Mouse (Mus musculus): ENCODE measurements around the gene 2610042L04Rik. TPM values are rescaled to one million over a fixed set of nuclear protein-coding genes. Genes with fewer than 3 reads are reported as not detected.
A peak's percentile ranks its signal among the peaks of the same experiment; 100 is the strongest.
"Not testable (repeated sequence)": the region's sequence is repeated elsewhere in the genome, so short reads cannot be mapped to it uniquely, and the experiment has no call there.

Gene 2610042L04Rik
- 0.85 and 0.96 TPM in 2 replicates for polyA plus RNA-seq (2016; fragmentation: Nextera tagmentation; extraction: Ambion mirVana)

GRCm38 (mm10) chr14:4334476-4335080 is at the start of gene 2610042L04Rik:
Gene 2610042L04Rik, plus strand, starts transcription at chr14:4334763.
- peak within 1 kb of the TSS; percentile 64 for H3K27ac ChIP-seq

GRCm38 (mm10) chr14:4316983-4317382 is 17.6 kb upstream of the 2610042L04Rik start, which contains the start of gene Gm3149:
Gene Gm3149, plus strand, starts transcription at chr14:4317283.
- H3K36me3 ChIP-seq; H3K9me3 ChIP-seq (replicated peaks); H3K4me3 ChIP-seq; H3K27ac ChIP-seq; DNase-seq (ENCODE audit: low spot score); H3K4me1 ChIP-seq; H3K27me3 ChIP-seq (ENCODE audit: low read depth, poor library complexity, severe bottlenecking): not testable (repeated sequence)
- WGBS: no CpG with 5 or more reads among the region's 1 CpGs

More at GRCm38 (mm10) chr14:4334476-4335080, at the start of gene 2610042L04Rik:
- WGBS: 4% methylated on average over 16 of the region's 48 CpGs
- H3K27me3 ChIP-seq (ENCODE audit: low read depth, poor library complexity, severe bottlenecking); H3K36me3 ChIP-seq; H3K9me3 ChIP-seq (replicated peaks); H3K4me1 ChIP-seq: not testable (repeated sequence)
- DNase-seq (ENCODE audit: low spot score): peak; percentile 45
- peak within 1 kb of the TSS; percentile 50 for H3K4me3 ChIP-seq

- not testable (repeated sequence) for DNase-seq (ENCODE audit: low spot score); H3K4me3 ChIP-seq; H3K4me1 ChIP-seq; H3K27me3 ChIP-seq (ENCODE audit: low read depth, poor library complexity, severe bottlenecking); H3K9me3 ChIP-seq (replicated peaks); H3K27ac ChIP-seq; H3K36me3 ChIP-seq
- WGBS: 12% methylated on average over 8 of the region's 8 CpGs
Measured at GRCm38 (mm10) chr14:4335506-4335905, 943 bp downstream of the 2610042L04Rik start.

GRCm38 (mm10) chr14:4368991-4369390 is 34.4 kb downstream of the 2610042L04Rik start:
- DNase-seq (ENCODE audit: low spot score); H3K9me3 ChIP-seq (replicated peaks); H3K36me3 ChIP-seq; H3K4me1 ChIP-seq; H3K4me3 ChIP-seq; H3K27ac ChIP-seq; H3K27me3 ChIP-seq (ENCODE audit: low read depth, poor library complexity, severe bottlenecking): not testable (repeated sequence)
- 84% methylated on average over 3 of the region's 3 CpGs for WGBS

GRCm38 (mm10) chr14:4369691-4370090 is 35.1 kb downstream of the 2610042L04Rik start:
- not testable (repeated sequence) for H3K36me3 ChIP-seq; H3K4me1 ChIP-seq; DNase-seq (ENCODE audit: low spot score); H3K27ac ChIP-seq; H3K4me3 ChIP-seq; H3K9me3 ChIP-seq (replicated peaks); H3K27me3 ChIP-seq (ENCODE audit: low read depth, poor library complexity, severe bottlenecking)
- 84% methylated on average over 3 of the region's 3 CpGs for WGBS

GRCm38 (mm10) chr14:4377871-4378270 is 43.3 kb downstream of the 2610042L04Rik start:
- not testable (repeated sequence) for DNase-seq (ENCODE audit: low spot score); H3K9me3 ChIP-seq (replicated peaks); H3K27me3 ChIP-seq (ENCODE audit: low read depth, poor library complexity, severe bottlenecking); H3K4me1 ChIP-seq; H3K36me3 ChIP-seq; H3K4me3 ChIP-seq; H3K27ac ChIP-seq

GRCm38 (mm10) chr14:4385606-4386005 is 51.0 kb downstream of the 2610042L04Rik start:
- H3K4me1 ChIP-seq; H3K4me3 ChIP-seq; H3K27ac ChIP-seq; DNase-seq (ENCODE audit: low spot score); H3K27me3 ChIP-seq (ENCODE audit: low read depth, poor library complexity, severe bottlenecking); H3K9me3 ChIP-seq (replicated peaks); H3K36me3 ChIP-seq: not testable (repeated sequence)

GRCm38 (mm10) chr14:4392841-4393530 is 58.4 kb downstream of the 2610042L04Rik start:
- not testable (repeated sequence) for H3K36me3 ChIP-seq; DNase-seq (ENCODE audit: low spot score); H3K27ac ChIP-seq; H3K9me3 ChIP-seq (replicated peaks); H3K4me1 ChIP-seq; H3K4me3 ChIP-seq; H3K27me3 ChIP-seq (ENCODE audit: low read depth, poor library complexity, severe bottlenecking)
- WGBS: 86% methylated on average over 4 of the region's 6 CpGs

GRCm38 (mm10) chr14:4397226-4397625 is 62.7 kb downstream of the 2610042L04Rik start, which contains the start of gene Gm3159:
Gene Gm3159, plus strand, starts transcription at chr14:4397526.
- WGBS: 100% methylated on average over 1 of the region's 3 CpGs
- H3K27me3 ChIP-seq (ENCODE audit: low read depth, poor library complexity, severe bottlenecking); H3K36me3 ChIP-seq; H3K4me1 ChIP-seq; H3K27ac ChIP-seq; H3K9me3 ChIP-seq (replicated peaks); H3K4me3 ChIP-seq; DNase-seq (ENCODE audit: low spot score): not testable (repeated sequence)

- not testable (repeated sequence) for H3K4me1 ChIP-seq; H3K36me3 ChIP-seq; H3K9me3 ChIP-seq (replicated peaks); H3K27me3 ChIP-seq (ENCODE audit: low read depth, poor library complexity, severe bottlenecking); H3K4me3 ChIP-seq; DNase-seq (ENCODE audit: low spot score); H3K27ac ChIP-seq
Measured at GRCm38 (mm10) chr14:4398624-4399023, 64.1 kb downstream of the 2610042L04Rik start.

GRCm38 (mm10) chr14:4400115-4400789 is 65.7 kb downstream of the 2610042L04Rik start:
- not testable (repeated sequence) for H3K27ac ChIP-seq; H3K27me3 ChIP-seq (ENCODE audit: low read depth, poor library complexity, severe bottlenecking); H3K4me3 ChIP-seq; H3K9me3 ChIP-seq (replicated peaks); H3K36me3 ChIP-seq; H3K4me1 ChIP-seq; DNase-seq (ENCODE audit: low spot score)
- 84% methylated on average over 5 of the region's 5 CpGs for WGBS

- H3K4me3 ChIP-seq; DNase-seq (ENCODE audit: low spot score); H3K27ac ChIP-seq; H3K4me1 ChIP-seq; H3K27me3 ChIP-seq (ENCODE audit: low read depth, poor library complexity, severe bottlenecking); H3K9me3 ChIP-seq (replicated peaks); H3K36me3 ChIP-seq: not testable (repeated sequence)
- 88% methylated on average over 5 of the region's 5 CpGs for WGBS
Measured at GRCm38 (mm10) chr14:4401245-4401644, 66.7 kb downstream of the 2610042L04Rik start.

GRCm38 (mm10) chr14:4403840-4404239 is 69.3 kb downstream of the 2610042L04Rik start:
- H3K36me3 ChIP-seq; H3K27me3 ChIP-seq (ENCODE audit: low read depth, poor library complexity, severe bottlenecking); H3K4me3 ChIP-seq; H3K27ac ChIP-seq; H3K9me3 ChIP-seq (replicated peaks); H3K4me1 ChIP-seq; DNase-seq (ENCODE audit: low spot score): not testable (repeated sequence)

Measured in limb, embryonic 10.5 days (tissue).